Mouse (Mus musculus) fat pad, adult 2 months (tissue): ENCODE data around the gene Coa5.

Source experiments
- DNase-seq: peaks from one replicate; pipeline ENCODE4 v3.0.0-alpha.2; 2011; ENCODE audit warnings: low read depth, low spot score; ENCODE audit errors: extremely low read depth

The Coa5 gene

GRCm38 (mm10) chr1:37430297-37430840, 466 bp upstream of the Coa5 start:
- DNase-seq = no peak

GRCm38 (mm10) chr1:37428911-37429310, 992 bp downstream of the Coa5 start:
- DNase-seq = no peak

GRCm38 (mm10) chr1:37427144-37427875, 2.6 kb downstream of the Coa5 start:
- no peak for DNase-seq

- DNase-seq = no peak
These were observed 10.5 kb downstream of the Coa5 start for GRCm38 (mm10) chr1:37419420-37419819.

- DNase-seq = no peak
These were observed 14.5 kb downstream of the Coa5 start for GRCm38 (mm10) chr1:37415394-37415793.

GRCm38 (mm10) chr1:37409647-37410046, 20.3 kb downstream of the Coa5 start:
- no peak for DNase-seq

- DNase-seq = no peak
These were observed 21.2 kb downstream of the Coa5 start for GRCm38 (mm10) chr1:37408678-37409077.

GRCm38 (mm10) chr1:37408059-37408458, 21.8 kb downstream of the Coa5 start:
- no peak for DNase-seq

GRCm38 (mm10) chr1:37407228-37407627, 22.7 kb downstream of the Coa5 start:
- no peak for DNase-seq

- no peak for DNase-seq
These were observed 24.8 kb downstream of the Coa5 start for GRCm38 (mm10) chr1:37405137-37405536.

- DNase-seq = no peak
These were observed 28.2 kb downstream of the Coa5 start for GRCm38 (mm10) chr1:37401687-37402086.

- DNase-seq = no peak
These were observed 30.2 kb downstream of the Coa5 start for GRCm38 (mm10) chr1:37399734-37400133.

GRCm38 (mm10) chr1:37398961-37399360, 30.9 kb downstream of the Coa5 start:
- no peak for DNase-seq

- no peak for DNase-seq
These were observed 33.4 kb downstream of the Coa5 start for GRCm38 (mm10) chr1:37396481-37396880.

GRCm38 (mm10) chr1:37393174-37393573, 36.7 kb downstream of the Coa5 start:
- DNase-seq = no peak

- DNase-seq = no peak
These were observed 43.4 kb downstream of the Coa5 start for GRCm38 (mm10) chr1:37386448-37386971.

- no peak for DNase-seq
These were observed 45.6 kb downstream of the Coa5 start for GRCm38 (mm10) chr1:37384304-37384703.

GRCm38 (mm10) chr1:37380913-37381312, 49.0 kb downstream of the Coa5 start:
- no peak for DNase-seq

- no peak for DNase-seq
These were observed 50.4 kb downstream of the Coa5 start for GRCm38 (mm10) chr1:37379536-37379935.

- no peak for DNase-seq
These were observed 51.8 kb downstream of the Coa5 start for GRCm38 (mm10) chr1:37378095-37378494.

- no peak for DNase-seq
These were observed 53.2 kb downstream of the Coa5 start for GRCm38 (mm10) chr1:37376751-37377150.

GRCm38 (mm10) chr1:37376177-37376576, 53.7 kb downstream of the Coa5 start:
- DNase-seq = no peak
